Mouse (Mus musculus): ENCODE measurements at regions not wholly inside any gene's neighbourhood (a gene's known extent, or its start where the extent isn't known, plus 50 kb on each side); places are given as distances from the start of the nearest gene placed in this dataset.

DNA sequence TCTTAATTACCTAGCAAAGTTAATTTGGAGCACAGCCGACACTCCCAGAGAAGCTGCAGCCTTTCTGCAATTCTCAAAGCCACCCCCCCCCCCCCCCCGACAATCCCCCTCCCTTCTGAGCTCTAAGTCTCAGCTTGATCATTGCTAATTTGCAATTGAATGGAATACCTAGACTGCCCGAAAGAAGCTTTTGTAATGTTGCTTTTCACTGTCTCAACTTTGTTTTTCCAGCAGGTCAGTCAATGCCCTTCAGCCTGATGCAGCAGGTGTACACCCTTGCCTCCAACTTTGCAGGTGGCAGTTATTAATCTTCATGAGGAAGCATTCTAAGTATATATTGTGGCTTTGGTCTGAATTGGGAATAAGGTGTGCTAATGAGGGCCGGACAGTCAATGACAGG is 1006.6 kb upstream of the Gm8797 start:
- Histone ChIP-seq H3K4me2 (replicated peaks) (no peak overlapping the region), H3K27ac (no peak overlapping the region), H3K9me3 (0 out of 2 replicates have a peak, but pooled peaks cover 5% of the 10 kb centered on the region), H3K36me3 (no peaks in the 10 kb centered on the region), H3K9ac (no peak overlapping the region), H3K4me3 (no peak overlapping the region), H3K4me1 (no peaks in the 10 kb centered on the region), H3K27me3 (no peaks in the 10 kb centered on the region)
- no peak for ATAC-seq (ENCODE audit: low FRiP score, low read depth)
- WGBS, result 81% methylated on average over 4 of the region's 4 CpGs

DNA sequence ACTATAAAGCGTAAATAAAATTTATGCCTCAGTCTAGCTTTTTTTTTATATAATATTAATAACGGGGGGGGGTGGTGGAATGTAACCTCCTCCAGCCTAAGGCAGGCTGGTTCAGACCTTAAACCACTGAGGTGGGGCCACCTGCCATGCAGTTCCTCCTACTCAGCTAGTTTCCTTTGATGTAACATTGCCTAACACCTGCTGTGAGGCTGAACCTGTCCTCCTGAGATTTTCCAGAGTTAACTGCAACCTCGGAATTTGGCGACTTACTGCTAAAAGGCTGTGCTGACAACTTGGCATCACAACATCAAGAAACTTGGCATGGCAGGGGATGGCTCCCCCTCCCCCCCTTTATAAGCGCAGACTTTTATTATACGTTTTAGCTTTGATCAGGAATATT is 1006.0 kb upstream of the Gm8797 start:
- Histone ChIP-seq H3K9ac (no peak overlapping the region), H3K27ac (no peak overlapping the region), H3K4me1 (no peaks in the 10 kb centered on the region), H3K9me3 (0 out of 2 replicates have a peak, but pooled peaks cover 5% of the 10 kb centered on the region), H3K27me3 (no peaks in the 10 kb centered on the region), H3K36me3 (no peaks in the 10 kb centered on the region), H3K4me2 (replicated peaks) (no peak overlapping the region), H3K4me3 (no peak overlapping the region)
- WGBS, result 84% methylated on average over 6 of the region's 6 CpGs
- no peak for ATAC-seq (ENCODE audit: low FRiP score, low read depth)

DNA sequence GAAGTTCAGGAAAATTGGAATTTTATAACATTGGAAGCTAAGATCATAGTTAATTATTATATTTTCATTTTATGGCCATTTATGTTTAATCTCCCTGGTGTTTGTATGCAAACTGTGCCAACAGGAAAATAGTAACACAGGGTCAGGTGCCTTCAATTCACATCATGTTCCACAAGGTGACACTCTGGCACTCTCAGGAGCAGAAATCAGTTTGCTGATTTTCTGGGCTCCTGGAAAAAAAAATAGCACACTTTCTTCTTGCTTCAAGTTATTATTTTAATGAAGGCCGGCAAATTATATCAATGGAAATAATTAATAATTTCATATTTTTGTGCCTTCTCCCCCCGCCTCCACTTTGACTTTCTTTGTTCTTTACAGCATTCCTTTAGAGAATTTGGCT is 994.5 kb upstream of the Gm8797 start:
- 83% methylated on average over 2 of the region's 2 CpGs for WGBS
- Histone ChIP-seq H3K27me3 (no peaks in the 10 kb centered on the region), H3K36me3 (no peaks in the 10 kb centered on the region), H3K9me3 (no peaks in the 10 kb centered on the region), H3K27ac (no peak overlapping the region), H3K4me2 (replicated peaks) (no peak overlapping the region), H3K9ac (no peak overlapping the region), H3K4me1 (no peaks in the 10 kb centered on the region), H3K4me3 (no peak overlapping the region)
- ATAC-seq (ENCODE audit: low FRiP score, low read depth), result no peak

DNA sequence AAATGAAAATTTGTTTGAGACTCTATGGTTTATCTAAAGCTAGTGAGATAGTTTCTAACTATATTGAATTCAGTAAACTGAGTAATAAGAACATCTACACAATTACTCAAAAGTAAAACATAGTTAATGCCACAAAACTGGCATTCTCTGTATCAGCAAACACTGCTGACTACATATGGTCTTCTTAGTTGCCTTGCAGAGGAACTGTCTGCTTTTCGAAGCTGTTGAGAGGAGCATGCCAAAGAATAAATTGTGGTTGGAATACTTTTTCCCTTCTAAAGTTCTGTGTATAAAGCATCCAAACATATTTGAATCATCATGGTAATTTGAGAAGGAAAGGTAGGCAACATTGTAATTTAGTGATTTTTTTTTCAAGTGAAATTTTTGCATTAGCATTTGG is 993.5 kb upstream of the Gm8797 start:
- H3K4me1 ChIP-seq, result no peaks in the 10 kb centered on the region
- H3K4me2 ChIP-seq (replicated peaks), result no peak overlapping the region
- WGBS, result 91% methylated on average over 1 of the region's 1 CpGs
- no peaks in the 10 kb centered on the region for H3K27me3 ChIP-seq
- ATAC-seq (ENCODE audit: low FRiP score, low read depth), result no peak
- H3K27ac ChIP-seq, result no peak overlapping the region
- no peak overlapping the region for H3K4me3 ChIP-seq
- H3K9ac ChIP-seq, result no peak overlapping the region
- no peaks in the 10 kb centered on the region for H3K9me3 ChIP-seq
- H3K36me3 ChIP-seq, result no peaks in the 10 kb centered on the region

DNA sequence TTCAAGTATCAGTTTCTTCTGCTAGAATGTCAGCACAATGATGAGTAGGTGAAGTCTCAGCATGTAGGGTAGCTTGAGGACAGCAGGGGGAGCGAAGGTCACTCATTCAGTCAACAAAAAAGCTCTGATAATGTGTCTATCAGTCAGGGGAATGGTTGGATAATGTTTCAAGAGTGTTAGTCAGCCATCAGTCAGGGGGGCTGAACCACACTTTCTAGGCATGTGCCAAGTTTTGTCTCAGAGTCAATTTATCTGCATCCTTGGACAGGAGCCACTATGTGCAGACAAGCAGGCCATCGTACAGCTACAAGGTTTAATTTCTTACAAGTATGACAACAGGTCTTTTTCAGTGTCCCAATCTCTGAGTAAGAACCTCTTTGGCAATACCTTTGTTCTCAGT is 987.5 kb upstream of the Gm8797 start:
- no peak for ATAC-seq (ENCODE audit: low FRiP score, low read depth)
- WGBS, result 78% methylated on average over 2 of the region's 2 CpGs

DNA sequence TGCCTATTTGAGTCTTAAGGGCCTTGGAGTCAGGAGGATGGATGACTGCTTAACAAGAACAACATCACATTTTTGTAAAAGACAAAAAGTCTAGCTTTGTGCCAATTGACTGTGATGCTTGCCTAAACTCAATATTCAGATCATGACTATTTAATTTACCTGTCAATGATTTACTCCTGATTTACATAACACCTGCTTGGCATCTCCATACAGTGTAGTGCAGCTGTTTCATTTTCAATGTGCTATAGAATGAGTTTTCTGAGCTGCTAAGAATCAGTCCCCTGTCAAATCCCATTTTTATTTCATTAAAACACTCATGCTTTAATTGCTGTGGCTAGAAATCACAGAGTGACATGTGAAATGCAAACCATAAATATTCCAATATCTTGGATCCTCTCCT is 974.0 kb upstream of the Gm8797 start:
- Histone ChIP-seq H3K4me1 (no peaks in the 10 kb centered on the region), H3K4me3 (no peak overlapping the region), H3K27ac (no peak overlapping the region), H3K9ac (no peak overlapping the region), H3K4me2 (replicated peaks) (no peak overlapping the region), H3K9me3 (no peaks in the 10 kb centered on the region), H3K27me3 (no peaks in the 10 kb centered on the region), H3K36me3 (no peaks in the 10 kb centered on the region)
- ATAC-seq (ENCODE audit: low FRiP score, low read depth), result no peak

More for the DNA sequence above, 987.5 kb upstream of the Gm8797 start:
- no peak overlapping the region for H3K27ac ChIP-seq
- H3K27me3 ChIP-seq, result no peaks in the 10 kb centered on the region
- H3K4me1 ChIP-seq, result no peaks in the 10 kb centered on the region
- H3K9ac ChIP-seq, result no peak overlapping the region
- H3K36me3 ChIP-seq, result no peaks in the 10 kb centered on the region
- H3K4me3 ChIP-seq, result no peak overlapping the region
- no peak overlapping the region for H3K4me2 ChIP-seq (replicated peaks)
- H3K9me3 ChIP-seq, result no peaks in the 10 kb centered on the region

DNA sequence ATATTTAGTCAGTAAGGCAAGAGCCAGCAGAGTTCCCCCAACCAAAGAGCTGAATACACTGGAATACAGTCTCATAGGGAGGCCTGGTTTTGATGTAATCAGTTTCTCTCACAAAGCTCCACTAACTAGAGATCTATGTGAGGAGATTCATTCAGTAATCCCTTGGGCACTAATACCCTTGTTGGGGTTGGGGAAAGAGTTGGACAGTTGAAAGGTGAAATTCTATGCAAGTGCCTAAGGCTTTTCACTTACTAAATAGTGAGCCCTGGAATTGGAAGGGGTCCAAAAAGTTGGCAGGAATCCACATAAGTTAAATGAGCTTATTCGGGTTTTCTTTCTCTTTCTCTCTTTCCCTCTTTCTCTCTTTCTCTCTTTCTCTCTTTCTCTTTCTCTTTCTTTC is 965.4 kb upstream of the Gm8797 start:
- H3K27me3 ChIP-seq, result no peaks in the 10 kb centered on the region
- 41% methylated on average over 1 of the region's 1 CpGs for WGBS
- no peak overlapping the region for H3K4me3 ChIP-seq
- no peaks in the 10 kb centered on the region for H3K9me3 ChIP-seq
- H3K4me2 ChIP-seq (replicated peaks), result no peak overlapping the region
- no peak overlapping the region for H3K27ac ChIP-seq
- no peak overlapping the region for H3K9ac ChIP-seq
- no peaks in the 10 kb centered on the region for H3K4me1 ChIP-seq
- no peak for ATAC-seq (ENCODE audit: low FRiP score, low read depth)
- no peaks in the 10 kb centered on the region for H3K36me3 ChIP-seq

DNA sequence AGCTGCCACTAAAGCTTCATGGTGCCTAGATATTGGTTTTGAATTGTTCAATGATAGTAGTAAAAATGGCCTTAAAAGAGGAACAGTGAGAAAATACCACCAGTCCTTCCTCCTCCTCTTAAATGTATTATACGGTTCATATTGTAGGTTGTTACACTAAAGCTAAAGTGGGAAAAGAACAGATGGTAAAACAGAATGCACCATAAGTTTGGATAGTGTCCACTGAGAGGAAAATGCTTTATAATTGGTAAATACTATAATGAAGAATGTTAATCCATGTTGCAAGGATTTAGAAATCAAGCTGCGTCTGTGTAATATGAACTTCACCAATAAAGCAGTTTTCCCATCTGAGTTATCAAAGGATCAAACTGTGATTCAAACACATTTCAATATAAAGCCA is 957.5 kb upstream of the Gm8797 start:
- Histone ChIP-seq H3K36me3 (no peaks in the 10 kb centered on the region), H3K27ac (no peak overlapping the region), H3K4me3 (no peak overlapping the region), H3K9me3 (no peaks in the 10 kb centered on the region), H3K4me1 (0 out of 2 replicates have a peak, but pooled peaks cover 9% of the 10 kb centered on the region), H3K4me2 (replicated peaks) (no peak overlapping the region), H3K9ac (no peak overlapping the region), H3K27me3 (no peaks in the 10 kb centered on the region)
- 89% methylated on average over 2 of the region's 2 CpGs for WGBS
- no peak for ATAC-seq (ENCODE audit: low FRiP score, low read depth)

DNA sequence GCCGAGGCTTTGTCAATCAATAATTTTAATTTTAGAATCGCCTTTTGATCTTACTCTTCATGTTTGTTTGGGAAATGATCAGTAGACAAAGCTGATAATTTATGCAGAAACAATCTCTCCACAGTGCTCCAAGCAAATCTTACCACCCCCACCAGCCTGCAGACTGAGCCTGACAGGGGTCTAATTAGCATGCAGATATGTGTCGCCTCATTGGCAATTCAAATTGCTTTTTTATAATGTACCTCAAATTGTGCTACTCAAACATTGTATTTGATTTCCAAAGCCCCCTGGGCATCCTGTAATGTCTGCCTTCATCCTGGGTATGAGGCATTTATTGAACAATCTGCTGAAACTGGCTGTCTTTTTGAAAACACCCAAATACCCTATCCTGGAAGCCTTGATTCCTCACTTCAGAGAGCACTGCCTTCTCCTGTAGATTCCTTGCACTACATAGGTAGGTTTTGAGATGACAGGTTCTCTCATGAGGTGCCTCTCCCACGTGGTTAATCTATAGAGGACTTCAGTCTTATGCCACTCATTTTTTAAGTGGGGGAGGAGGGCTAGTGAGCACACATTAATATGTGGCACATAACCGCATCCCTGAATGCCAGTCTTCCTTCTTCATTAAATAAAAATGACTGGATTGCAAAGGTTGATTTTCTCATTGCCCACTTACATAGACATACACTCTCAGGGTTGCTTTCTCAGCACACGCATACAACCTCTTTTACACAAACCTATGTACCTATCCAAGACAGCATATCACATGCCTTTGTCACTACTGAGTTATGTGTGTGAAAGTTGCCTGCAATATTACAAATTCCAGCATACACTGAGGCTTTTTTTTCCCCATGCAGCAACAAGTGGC is 954.3 kb upstream of the Gm8797 start:
- H3K4me1 ChIP-seq, result 0 out of 2 replicates have a peak, but pooled peaks cover 9% of the 10 kb centered on the region
- H3K9ac ChIP-seq, result no peak overlapping the region
- no peak overlapping the region for H3K27ac ChIP-seq
- no peak overlapping the region for H3K4me2 ChIP-seq (replicated peaks)
- H3K36me3 ChIP-seq, result no peaks in the 10 kb centered on the region
- H3K9me3 ChIP-seq, result no peaks in the 10 kb centered on the region
- no peak for ATAC-seq (ENCODE audit: low FRiP score, low read depth)
- H3K4me3 ChIP-seq, result no peak overlapping the region
- WGBS, result 58% methylated on average over 6 of the region's 6 CpGs
- H3K27me3 ChIP-seq, result no peaks in the 10 kb centered on the region

DNA sequence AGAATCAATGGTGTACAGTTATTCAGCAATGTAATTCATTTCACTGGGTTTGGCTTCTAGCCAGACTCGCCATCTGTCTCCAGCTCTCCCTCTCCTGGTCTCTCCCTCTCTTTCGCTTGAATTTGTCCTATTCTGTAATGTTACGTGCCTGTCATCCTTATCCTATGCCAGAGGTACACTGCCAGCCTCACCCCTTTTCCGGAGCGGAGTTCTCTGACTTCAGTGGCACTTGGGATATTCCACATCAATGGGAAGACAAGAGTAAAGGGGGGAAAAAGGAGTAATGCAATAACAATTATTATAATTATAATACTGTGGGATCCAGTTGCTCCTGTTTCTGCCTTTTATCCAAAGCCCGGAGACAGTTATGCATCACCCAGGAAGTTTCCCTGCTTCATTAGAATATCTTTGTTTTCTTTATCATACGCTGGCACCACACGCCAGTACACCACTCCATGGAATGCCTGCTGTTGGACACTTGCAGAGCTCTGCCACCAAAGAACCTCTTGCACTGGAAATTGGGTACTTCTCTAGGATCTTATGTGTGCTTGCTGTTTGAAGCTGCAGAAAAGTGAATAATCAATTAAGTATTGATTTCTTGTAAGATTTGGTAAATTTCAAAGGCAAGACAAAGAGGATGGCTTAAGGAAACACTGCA is 953.6 kb upstream of the Gm8797 start:
- no peak overlapping the region for H3K27ac ChIP-seq
- no peaks in the 10 kb centered on the region for H3K36me3 ChIP-seq
- 0 out of 2 replicates have a peak, but pooled peaks cover 9% of the 10 kb centered on the region for H3K4me1 ChIP-seq
- H3K9me3 ChIP-seq, result no peaks in the 10 kb centered on the region
- no peaks in the 10 kb centered on the region for H3K27me3 ChIP-seq
- H3K9ac ChIP-seq, result no peak overlapping the region
- no peak overlapping the region for H3K4me3 ChIP-seq
- 67% methylated on average over 8 of the region's 8 CpGs for WGBS
- peak; percentile 72 for ATAC-seq (ENCODE audit: low FRiP score, low read depth)
- no peak overlapping the region for H3K4me2 ChIP-seq (replicated peaks)

DNA sequence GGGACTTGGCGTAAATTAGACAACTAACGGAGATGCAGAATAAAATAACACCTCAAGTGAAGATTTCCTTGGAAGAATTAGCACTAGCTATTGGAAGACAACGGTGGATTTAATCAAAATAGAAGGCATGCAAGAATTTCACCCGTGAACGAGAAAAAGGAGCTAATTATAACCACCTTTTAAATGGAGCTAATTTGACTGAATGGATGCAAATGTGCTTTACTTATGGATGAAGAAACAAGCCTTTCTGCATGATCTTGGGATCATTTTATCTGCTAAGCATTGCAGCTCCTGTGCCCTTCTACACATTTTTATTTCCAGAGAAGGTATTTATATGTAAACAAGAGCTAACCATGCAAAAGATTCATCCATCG is 953.1 kb upstream of the Gm8797 start:
- no peak for ATAC-seq (ENCODE audit: low FRiP score, low read depth)
- no peaks in the 10 kb centered on the region for H3K27me3 ChIP-seq
- 76% methylated on average over 6 of the region's 6 CpGs for WGBS
- no peaks in the 10 kb centered on the region for H3K9me3 ChIP-seq
- no peak overlapping the region for H3K4me3 ChIP-seq
- no peak overlapping the region for H3K9ac ChIP-seq
- no peak overlapping the region for H3K4me2 ChIP-seq (replicated peaks)
- H3K36me3 ChIP-seq, result no peaks in the 10 kb centered on the region
- H3K27ac ChIP-seq, result no peak overlapping the region
- H3K4me1 ChIP-seq, result 0 out of 2 replicates have a peak, but pooled peaks cover 9% of the 10 kb centered on the region

DNA sequence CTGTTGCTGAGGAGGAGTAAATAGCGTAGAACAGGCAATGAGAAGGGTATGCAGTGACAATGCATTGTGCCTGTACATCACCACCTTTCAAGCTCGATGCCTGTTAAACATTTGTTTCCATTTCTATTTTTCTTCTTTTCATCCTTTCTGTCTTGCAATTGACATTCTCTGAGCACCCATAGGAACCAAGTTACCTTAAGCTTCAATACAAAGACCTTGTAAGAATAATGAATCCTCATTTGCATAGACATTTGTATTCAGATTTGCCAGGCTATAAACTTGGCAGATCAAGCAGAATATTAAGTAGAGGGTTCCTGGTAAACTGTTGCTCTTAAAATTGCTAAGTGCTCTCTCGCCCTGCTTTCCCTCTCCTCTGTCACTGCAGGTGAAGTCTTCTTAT is 952.2 kb upstream of the Gm8797 start:
- no peak for ATAC-seq (ENCODE audit: low FRiP score, low read depth)
- Histone ChIP-seq H3K9ac (no peak overlapping the region), H3K4me1 (0 out of 2 replicates have a peak, but pooled peaks cover 9% of the 10 kb centered on the region), H3K27ac (no peak overlapping the region), H3K4me3 (no peak overlapping the region), H3K4me2 (replicated peaks) (no peak overlapping the region), H3K36me3 (no peaks in the 10 kb centered on the region), H3K27me3 (no peaks in the 10 kb centered on the region), H3K9me3 (no peaks in the 10 kb centered on the region)
- 72% methylated on average over 3 of the region's 3 CpGs for WGBS
